Mouse (Mus musculus) testis, adult 2 months (tissue): Measurements from ENCODE around the gene Gm10639.
A peak's percentile ranks its signal among the peaks of the same experiment; 100 is the strongest.
"Not testable (repeated sequence)": the region's sequence is repeated elsewhere in the genome, so short reads cannot be mapped to it uniquely, and the experiment has no call there.

Experiments used
- CTCF ChIP-seq: fragments of 200-500 bp; IDR thresholded peaks from 2 replicates; pipeline ENCODE4 v1.5.1; 2012; ENCODE audit warnings: low read depth, mild to moderate bottlenecking, inconsistent platforms, low read length, moderate library complexity; ENCODE audit not compliant: control insufficient read depth, insufficient read depth, insufficient replicate concordance
- POLR2A ChIP-seq: fragments of 200-500 bp; IDR thresholded peaks from 2 replicates; pipeline ENCODE4 v1.6.1; 2012; ENCODE audit warnings: low read depth, mild to moderate bottlenecking, inconsistent platforms, low read length, moderate library complexity; ENCODE audit not compliant: control insufficient read depth

DNA sequence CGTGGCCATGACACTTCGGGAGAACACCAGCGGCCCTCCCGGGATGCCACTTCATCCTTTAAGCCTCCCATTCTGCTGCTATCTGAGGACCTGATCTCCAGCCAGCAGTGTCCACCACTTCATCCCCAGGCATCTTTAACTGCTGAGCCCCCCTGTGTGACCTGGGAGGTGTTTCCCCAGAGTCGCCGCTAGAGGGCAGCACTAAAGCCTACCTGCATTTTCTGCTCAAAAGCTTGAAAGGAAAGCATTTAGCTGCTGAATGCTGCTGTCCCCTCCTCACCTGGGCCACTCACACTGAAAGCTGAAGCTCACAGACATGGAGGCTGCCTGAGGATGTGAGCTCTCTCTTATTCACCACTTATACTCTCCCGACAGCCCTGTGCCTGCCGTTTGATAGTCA, 50.6 kb downstream of the Gm10639 start:
- TF ChIP-seq CTCF, result peak; percentile 81
- not testable (repeated sequence) for TF ChIP-seq POLR2A
